Mouse (Mus musculus) activated CD4-positive, CD25-positive, alpha-beta regulatory T cell, adult 4 months (primary cell): ENCODE data around the gene Ddx52. TPM values are rescaled to one million over a fixed set of nuclear protein-coding genes. Genes with fewer than 3 reads are reported as not detected.

Experiments
- ATAC-seq: one replicate; pipeline ENCODE4 v1.8.0; 2017
- polyA plus RNA-seq, 2 experiments: library from polyadenylated mRNA; unstranded; fragments of 100-300 nt; shearing (Covaris generic); gene quantifications; one replicate each; pipeline ENCODE4 v1.2.1; 2017

Ddx52 gene
- polyA plus RNA-seq, 2 experiments from 2014 or later: 70.5 to 85.7 TPM

DNA sequence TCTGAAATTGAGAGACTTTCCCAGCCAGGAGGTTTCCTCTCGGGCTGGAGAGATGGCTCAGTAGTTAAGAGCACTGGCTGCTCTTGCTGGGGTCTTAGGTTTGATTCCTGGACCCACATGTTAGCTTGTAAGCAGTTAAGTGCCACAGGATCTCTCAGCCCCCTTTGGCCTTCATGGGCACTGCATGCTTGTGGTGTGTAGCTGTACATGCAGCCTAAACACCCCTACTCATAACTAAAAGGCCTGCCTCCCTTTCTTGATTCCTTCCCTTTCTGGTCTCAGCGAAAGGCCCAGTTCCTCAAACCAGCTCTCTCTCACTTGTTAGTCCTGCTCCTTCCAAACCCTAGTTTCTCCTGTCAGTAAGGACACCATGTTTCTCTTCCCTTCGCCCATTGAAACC, 27.2 kb downstream of the Ddx52 start:
- ATAC-seq: no peak

DNA sequence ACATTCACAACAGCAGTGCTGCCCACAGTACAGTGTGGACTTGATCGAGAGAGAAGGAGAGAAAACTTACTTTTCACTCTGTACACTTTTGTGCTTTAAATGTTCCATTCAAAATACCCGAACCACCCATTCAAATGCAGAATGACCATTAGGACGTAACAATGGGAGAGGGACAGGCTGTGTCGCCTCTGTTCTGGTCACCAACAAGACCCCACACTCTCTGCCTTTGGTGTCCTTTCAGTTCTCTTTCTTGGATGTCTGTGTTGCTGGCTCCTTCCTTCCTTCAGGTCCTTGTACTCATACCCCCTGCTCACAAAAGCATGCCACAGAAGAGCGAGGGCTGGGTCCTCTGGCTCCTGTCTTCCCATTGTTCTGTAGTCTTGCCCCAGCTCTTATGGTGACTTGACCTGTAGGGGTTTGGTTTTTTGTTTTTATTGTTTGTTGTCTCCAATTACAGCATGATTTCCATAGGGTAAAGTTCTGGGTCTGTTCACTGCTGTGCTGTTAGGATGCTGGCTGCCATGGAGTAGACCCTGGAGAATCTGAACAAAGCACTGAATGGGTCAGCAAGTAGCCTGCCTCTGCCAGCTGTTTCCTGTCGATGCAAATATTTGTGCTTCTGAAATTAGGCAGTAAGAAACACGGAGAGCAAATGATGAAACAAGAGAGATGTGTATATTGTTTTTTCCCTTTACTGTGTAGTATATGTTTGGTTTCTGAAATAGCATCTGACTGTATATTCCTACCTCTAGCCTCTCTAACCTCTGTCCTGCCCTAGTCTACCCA, 32.9 kb downstream of the Ddx52 start:
- ATAC-seq: no peak

DNA sequence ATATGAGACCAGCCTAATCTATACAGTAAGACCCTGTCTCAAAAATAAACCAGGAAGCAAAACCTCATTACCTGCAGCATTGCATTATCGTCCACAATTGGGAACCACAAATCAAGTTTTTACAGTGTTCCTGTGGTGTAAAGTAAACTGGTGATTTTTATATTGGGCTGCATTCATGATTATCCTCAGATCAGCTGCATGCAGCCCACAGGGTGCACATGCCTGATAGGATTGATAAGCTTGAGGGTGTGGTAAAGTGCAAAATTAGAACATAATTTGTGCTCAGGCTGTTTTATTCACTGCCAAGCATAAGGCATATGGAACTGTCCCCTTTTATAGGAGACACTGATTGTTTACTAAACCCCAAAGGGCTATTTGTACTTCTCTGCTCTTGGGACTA, 33.6 kb downstream of the Ddx52 start:
- no peak for ATAC-seq

DNA sequence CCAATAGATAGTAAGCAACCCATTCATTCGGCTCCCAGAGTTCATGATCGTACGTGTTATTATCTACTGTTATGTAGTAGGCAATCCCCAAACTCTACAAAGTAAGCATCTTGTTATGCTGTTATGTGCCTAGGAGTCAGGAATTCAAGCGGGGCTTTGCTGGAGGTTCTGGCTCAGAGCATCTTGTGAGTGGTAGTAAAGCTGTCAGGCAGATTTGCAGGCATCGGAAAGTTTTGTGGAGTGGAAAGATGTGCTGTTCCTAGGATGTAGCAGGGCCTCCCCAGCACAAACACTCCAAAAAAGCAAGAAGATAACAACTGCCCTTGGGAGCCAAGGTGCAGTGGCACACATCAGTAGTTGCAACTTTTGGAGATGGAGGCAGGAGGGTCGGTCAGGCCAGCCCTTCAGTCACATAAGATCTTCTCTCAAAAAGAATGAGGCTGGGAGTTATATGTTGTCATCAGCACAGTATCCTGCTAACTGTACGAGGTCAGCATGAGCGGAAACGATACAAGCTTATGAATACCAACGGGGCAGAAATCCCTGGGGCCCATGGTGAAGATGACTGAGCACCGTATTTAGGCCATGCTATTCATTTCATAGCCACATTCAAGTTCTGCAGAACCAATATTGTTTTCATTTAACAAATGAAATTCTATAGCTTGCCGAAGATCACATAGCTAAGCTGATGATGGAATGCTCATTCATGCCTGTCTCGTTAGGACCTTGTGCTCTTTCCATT, 34.5 kb downstream of the Ddx52 start:
- no peak for ATAC-seq

DNA sequence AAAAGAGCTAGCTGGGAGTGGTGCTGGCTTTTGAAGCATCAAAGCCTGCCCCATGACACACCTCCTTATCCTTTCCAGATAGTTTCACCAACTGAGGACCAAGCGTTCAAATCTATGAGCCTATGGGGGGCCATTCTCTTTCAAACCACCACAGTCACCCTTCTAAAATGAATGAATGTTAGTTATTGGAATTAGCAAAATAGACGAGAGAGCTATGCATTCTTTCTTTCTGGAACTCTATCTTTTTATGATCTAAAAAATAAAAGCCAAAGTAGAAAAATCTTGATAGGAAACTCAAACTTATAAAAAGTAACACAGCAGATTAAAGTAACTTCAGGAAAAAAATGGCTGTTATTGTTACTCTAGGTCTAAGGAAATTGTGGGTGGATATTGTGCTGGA, 35.9 kb downstream of the Ddx52 start:
- no peak for ATAC-seq

DNA sequence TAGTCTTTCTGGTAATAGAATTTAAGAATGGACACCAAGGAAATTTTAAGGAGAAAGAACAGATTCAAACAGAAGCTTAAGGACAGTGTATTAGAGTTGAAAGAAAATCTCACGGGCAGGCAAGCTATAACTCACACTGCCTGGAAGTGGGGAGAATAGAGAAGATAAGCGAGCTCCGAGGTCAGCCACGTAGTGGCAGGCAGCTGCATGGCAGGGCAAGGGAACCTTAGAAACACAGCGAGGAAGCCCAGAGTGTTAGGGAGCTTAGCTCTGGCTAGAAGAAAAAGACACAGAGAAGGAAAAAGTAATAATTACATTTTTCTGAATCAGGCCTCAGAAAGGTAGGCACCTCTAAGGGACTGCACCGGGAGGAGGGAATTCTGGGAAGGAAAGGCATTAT, 38.1 kb downstream of the Ddx52 start:
- ATAC-seq: no peak

DNA sequence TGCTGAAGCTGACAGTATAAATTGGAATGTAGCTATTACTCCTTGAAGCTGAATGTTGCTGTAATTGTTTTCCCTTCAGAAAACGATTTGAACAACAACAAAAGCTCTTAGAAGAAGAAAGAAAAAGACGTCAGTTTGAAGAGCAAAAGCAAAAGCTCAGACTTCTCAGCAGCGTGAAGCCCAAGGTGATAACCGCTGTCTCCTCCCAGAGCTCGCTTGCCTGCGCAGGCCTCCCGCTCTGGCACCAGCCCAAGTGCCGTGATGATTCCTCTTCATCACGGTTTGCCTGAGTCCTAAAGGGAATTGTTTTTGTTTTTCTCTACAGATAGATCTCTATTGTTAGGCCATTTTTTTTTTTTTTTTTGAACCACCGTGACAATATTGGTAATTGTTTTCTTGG, 39.5 kb downstream of the Ddx52 start:
- ATAC-seq: no peak

DNA sequence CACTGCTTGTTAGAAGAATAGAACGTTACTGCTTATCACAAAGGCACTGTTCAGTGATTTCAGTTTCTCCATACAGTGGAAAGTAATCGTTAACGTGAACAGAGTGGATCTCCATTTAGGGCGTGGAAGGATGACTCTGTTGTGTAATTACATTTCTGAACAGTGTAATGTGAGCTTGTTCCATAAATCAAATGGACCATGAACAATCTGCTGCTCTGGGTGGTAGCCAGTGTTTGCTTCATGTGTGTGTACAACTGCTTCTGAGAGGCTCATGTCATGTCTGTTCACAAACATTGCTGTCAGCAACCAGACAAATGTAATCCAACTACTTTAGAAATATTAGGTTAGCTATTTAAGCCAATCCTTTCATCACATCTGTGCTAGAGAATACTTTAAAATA, 49.8 kb downstream of the Ddx52 start:
- no peak for ATAC-seq

DNA sequence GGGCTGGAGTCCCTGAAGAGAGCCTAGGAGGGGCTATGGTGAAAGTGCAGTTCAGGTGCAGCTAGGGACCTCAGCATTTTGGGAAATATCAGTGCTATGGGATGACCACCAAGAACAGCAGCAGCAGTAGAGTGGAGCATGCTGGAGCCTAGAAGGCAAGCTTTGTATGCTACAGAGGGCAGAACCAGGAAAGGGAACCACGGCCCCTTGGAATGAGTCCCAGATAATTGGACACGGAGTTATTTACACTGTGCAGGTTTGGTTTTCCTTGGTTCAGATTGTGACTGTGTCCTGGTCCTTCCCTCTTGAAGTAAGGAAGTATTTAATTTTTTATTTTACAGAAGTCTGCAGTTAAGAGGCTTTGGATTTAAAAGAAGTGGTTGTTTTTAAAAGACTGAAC, 51.6 kb downstream of the Ddx52 start:
- no peak for ATAC-seq

DNA sequence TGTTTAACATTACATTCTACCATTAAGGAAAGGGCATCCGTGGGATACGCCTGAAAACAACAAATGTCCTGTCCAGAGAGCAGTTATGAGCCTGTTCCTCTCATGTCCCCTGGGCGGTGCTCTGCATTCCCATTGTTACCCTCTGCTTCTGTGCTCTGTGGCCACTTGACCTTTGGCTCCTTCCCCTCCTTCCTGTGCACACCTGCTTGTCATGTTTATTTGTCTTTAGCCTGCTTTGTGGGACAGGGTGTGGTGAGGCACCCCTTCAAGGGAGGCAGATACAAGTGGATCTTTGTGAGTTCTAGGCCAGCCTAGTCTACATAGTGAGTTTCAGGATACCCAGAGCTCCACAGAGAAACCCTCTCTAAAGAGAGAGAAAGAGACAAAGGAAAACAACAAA, 52.6 kb downstream of the Ddx52 start:
- ATAC-seq: no peak

DNA sequence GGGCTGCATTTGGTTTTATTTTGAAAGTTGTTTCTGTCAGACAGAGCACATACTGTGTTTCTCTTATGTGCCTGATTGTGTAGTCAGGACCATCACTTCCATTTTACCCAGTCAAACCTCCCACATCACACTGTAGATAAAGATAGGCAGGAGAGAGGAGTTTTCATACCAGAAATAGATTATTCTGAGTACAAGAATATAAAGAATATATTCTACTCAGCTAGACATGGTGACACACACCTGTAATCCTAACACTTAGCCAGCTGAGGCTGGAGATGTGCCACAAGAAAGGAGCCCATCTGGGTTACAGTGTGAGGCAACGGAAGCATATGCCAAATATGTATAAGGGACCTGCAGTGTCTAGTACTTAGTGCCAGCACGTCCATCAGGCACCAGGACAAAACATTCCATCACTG, 53.7 kb downstream of the Ddx52 start:
- no peak for ATAC-seq

DNA sequence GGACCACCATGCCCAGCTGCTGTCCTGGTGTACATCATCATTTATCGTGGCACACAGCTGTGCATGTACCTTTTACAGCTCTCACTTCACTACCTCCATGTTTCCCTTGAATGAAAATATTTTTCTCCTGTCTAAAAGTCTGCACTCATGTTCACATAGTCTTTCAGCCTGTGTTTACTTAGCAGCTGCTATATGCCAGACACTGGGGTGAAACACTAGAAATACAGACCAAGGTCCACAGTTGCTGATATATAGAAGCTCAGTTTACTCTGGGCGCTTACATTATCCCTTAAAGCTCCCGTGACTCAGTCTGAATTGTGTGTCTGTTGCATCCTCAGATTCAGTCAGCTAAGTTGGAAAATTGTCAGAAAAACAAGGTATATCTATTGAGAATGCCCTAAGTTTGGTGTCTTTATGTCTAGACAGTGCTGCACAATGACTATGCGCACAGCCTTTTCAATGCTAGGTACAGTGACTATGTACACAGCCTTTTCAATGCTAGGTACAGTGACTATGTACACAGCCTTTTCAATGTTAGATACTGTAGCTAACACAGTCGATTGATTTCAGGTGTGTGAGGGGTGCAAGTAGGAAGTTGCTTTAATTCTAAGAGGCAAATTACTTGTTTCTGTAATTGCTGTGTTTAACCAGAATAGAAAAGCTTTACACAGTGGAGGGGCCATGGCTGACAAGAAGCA, 55.5 kb downstream of the Ddx52 start:
- no peak for ATAC-seq

DNA sequence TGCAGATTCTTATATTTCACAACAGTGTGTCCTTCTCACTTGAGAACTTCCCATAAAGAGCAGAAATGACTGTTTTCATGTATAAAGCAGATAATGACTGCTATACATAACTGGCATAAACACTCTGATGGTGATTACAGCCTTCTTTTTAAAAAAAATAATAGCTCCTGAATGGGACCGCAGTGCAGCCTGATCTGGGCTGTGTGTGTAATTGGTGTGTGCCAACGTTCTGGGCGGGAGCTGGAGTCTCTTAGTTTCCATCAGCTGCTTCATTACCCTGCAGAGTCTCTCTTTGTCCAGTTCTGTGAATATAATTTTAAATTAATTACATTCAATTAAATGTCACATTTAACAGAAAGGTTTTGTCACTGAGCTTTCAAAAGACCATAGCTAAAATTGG, 57.1 kb downstream of the Ddx52 start:
- ATAC-seq: no peak

DNA sequence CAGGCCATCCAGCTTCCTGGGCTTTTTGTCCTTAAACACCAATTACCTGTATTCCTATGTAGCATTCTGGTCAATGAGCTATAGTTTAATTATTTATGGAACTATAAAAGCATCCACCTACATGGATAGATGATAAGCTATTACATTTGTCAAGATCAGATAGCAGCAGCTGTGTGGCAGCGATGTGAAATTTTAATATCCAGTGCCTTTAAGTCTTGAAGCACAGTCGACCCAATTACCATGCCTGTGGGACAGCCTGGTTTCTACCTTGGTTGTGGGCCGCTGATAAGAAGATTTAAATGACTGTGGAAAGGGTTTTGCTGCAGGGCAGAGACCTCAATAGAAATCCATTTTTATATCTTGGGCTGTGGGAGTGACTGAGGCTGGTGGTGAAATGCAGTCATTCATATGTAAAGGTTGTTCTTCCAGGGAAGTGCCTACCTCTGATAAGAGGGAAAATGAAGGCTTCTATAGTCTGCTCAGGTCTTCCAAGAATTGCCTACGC, 57.6 kb downstream of the Ddx52 start:
- ATAC-seq: no peak

DNA sequence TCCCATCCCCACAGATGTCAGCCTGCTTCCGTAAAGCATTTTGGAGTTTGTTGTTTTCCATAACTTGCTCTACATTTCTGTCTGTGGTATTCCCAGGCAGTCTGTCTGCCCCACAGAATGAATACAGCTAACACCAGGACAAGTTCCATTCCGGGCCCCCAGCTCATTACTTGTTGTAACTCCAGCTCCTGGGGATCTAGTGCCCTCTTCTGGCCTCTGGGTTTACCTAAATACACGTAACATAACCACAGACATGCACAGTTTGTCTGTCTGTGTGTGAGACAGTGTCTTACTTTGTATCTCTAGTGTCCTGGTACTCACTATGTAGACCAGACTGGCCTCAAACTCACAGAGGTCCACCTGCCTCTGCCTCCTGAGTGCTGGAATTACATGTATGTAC, 59.4 kb downstream of the Ddx52 start:
- ATAC-seq: no peak

DNA sequence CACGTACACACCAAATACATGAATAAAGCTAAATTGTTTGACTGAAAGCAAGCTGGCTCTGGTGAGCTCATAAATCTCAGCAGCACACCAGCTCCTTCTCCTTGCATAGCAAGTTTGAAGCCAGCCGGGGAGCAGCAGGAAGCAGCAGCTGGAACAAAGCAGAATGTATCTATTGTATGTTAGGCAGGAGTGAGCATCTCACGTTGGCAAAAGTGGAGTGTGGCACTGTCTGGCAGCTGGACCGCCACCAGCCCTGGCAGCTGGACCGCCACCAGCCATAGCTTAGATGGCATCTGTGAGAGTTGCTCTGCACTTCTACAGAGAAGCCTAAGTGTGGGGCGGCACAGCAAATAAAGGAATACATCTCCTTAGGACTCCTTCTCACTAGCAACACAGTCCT, 62.1 kb downstream of the Ddx52 start:
- no peak for ATAC-seq

DNA sequence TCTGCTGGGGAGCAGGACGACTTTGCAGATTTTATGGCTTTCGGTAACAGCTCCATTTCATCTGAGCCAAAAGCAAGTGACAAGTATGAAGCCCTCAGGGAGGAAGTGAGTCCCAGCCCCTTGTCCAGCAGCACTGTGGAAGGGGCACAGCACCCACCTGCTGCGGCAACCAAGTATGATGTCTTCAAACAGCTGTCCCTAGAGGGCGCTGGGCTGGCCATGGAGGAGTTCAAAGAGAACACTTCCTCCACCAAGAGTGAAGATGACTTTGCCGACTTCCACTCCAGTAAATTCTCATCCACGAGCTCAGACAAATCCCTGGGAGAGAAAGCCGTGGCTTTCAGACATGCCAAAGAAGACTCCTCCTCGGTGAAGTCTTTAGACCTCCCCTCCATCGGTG, 67.1 kb downstream of the Ddx52 start:
- ATAC-seq: no peak

DNA sequence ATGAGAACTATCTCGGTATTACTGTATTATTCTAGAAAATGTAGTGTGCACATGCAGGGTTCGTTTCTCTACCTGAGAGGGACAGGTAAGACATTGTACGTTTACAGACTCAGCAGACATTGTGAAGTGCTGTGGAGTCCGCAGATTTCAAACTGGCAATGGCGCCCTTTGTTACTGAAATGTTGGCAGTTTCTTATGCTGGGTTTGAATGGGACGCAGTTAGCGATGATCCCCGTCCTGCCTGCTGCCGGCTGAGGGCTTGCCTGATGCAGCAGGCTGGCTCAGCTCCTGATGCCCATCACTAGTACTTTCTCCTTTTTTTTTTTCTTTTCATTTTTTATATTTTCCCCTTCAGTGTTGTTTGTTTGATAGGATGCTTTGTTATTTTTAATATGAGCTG, 68.5 kb downstream of the Ddx52 start:
- no peak for ATAC-seq

DNA sequence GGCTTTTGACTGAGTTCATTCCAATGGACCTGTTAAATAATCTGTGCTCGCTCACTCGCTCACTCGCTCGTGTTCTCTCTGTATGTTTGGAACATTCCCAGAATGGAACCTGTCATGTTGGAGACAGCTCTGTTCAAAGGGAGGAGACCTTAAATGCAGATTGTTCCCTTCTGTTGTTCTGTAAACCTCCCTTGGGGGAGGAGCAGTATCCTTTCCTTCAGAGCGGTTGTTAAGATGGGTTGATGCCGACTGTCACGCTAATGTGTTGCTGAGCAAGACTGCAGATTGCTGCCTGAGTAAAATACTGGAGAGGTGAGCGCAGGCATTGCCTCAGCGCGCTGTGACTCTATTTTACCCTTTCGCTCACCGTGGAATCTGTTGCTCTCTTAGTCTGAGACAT, 69.2 kb downstream of the Ddx52 start:
- no peak for ATAC-seq

DNA sequence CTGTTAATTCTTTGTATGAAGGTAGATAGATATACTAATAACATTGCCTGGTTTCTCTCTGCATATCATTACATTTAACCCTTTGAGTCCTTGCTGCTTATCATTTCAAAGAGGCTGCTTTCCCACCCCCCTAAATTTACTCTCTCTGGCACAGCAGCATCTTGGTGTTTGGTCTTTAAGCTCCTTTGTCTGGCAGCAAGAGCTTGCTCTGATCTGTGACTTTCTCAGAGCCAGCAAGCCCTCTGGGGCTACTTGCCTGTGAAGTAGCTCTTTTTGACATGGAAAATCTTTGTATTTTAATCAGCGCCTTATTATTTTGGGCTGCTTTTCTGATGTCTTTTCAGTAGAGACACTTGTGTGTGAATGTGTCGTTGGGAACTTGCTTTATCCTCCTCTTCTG, 69.7 kb downstream of the Ddx52 start:
- ATAC-seq: no peak
